Mouse (Mus musculus): Measurements from ENCODE around the gene Ptpn6.

DNA sequence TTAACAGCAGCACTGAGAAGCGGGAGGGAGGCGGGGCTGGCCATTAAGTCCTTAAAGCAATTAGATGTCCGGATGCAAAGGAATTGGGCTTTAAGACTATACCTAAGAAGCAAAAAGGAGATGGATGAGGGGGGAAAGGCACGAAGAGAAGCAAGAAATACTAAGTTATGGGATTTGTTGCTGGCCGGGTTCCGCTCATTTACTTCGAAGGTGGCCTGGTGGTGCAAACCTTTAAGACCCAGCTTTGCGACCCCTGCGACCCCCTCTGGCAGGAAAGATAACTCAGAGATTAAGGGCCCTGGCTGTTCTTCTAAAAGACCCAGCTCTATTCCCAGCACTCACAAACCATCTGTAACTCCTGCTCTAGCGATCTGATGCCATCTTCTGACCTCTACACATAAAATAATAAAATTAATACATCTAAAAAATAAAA lies 41.5 kb upstream of the Ptpn6 start:
- TF ChIP-seq GATA1 (IDR thresholded peaks at IDR 0.05; ENCODE audit: low read length) = no peak
- no peak for TF ChIP-seq TAL1 (IDR thresholded peaks at IDR 0.05; ENCODE audit: low read length)

All from erythroblast, embryonic 14.5 days (primary cell).